Mouse (Mus musculus) embryo, embryonic 10 days (tissue): ENCODE results near the gene Dock11.

ENCODE experiments used
- DNase-seq: peaks from one replicate; pipeline ENCODE4 v3.0.0-alpha.2; 2015; ENCODE audit warnings: low spot score

The Dock11 gene

DNA sequence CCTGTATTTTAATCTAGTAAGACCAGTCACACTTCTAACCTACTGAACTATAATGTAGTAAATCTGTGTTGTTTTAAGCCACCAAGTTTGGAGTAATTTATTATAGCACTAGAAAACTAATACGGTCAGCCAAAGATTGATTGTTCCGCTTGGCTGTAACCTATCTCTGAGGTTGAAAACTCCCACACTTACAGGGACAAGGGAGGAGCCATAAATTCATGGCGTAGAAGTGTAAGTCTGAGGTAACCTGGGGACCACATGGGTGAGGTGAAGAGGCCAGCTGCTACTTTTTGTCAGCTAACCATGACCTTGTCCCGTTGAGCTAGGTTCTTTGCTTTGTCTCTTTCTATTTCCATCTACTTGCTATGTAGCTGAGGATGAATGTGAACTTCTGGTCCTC lies 61.5 kb downstream of the Dock11 start:
- DNase-seq = no peak

DNA sequence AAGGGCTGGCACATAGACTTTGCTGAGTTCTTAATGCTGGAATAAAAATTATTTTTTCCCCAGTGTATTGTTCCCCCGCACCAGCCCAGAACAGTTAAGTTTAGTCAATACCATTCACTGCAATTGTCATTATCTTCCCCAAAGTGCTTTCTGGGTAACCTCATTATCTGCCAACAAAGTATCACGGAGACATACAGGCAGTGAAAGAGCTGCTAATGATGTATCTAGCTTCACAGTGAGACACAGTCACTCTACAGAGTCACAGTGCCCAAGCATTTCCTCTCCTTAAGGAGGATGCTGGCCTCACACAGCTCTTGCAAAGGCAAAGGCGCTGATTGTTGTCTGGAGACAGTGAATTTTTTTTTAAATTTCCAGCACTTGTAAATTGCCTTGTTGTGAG lies 63.3 kb downstream of the Dock11 start:
- DNase-seq = no peak

- no peak for DNase-seq
Measured at GRCm38 (mm10) chrX:35952521-35953095, 64.0 kb downstream of the Dock11 start.

DNA sequence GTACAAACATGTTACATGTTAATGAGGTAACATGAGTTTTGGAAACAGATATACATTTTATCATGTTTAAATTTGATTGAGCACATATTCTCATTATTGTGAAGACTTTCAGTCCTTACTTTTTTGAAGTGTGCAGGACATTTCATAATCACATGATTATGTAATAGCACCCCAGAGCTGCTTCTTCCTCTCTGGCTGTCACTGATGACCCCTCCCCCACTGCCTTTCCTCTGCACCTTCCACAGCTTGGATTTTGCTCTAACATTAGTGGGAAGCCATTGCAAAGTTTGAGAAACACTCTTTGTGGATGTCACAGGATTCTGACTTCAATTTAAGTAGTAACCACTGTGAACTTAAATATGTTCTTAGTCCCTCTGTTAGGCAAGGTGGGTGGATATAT lies 67.6 kb downstream of the Dock11 start:
- DNase-seq = no peak

GRCm38 (mm10) chrX:35963087-35963486 lies 74.5 kb downstream of the Dock11 start:
- DNase-seq = no peak

DNA sequence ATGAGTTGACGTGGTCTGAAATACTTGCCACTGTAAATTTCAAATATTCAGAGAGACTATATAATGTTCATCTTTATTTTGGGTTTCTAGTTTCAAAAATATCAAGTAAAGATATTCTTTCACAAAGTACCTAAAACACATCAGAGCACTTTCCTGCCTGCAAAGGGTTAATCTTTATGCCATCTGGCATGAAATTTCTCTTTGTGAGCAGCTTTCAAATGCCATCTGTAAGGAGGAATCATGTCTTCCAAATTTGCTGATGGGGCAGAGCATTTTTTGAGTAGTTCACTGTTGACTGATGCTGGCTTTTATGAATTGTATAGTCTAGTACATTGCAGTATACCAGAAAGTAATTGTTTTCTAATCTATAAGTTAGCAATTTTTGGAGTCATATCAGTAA lies 80.6 kb downstream of the Dock11 start:
- DNase-seq = no peak

DNA sequence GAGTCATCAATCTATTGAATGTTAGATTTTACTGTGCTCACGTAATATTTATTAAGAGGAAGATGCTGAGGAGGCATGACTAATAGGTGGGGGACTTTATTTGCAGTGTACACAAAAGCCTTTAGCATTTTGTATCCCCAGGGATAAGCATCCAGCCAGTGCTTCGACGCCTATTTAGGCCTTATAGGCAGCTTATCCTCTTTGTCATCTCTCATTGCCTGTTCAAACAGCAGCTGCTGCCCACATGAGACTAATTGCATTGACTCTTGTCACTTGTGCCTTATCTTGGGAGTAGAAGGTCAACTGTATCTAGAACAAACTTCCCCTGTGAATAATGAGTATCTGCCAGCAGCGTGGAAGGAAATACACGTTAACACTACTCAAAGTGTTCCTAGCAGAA lies 88.0 kb downstream of the Dock11 start:
- DNase-seq = no peak

DNA sequence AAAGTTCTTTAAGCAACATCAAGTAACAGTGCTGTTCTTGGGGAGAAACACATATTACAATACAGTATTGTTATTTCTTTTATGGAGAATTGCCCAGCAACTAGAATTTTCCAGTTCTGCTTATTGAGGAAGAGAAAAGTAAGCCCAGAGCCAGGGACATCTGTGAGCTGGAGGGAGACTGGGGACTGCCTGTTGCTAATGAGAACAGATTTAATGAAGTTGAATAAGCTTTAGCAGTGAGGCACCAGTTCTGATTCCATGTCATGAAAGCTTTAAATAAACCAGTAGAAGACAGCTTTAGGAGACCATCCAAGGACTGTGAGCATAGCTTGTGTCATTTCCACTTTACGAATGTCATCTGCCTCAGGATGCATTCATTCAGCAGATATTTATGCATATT lies 99.3 kb downstream of the Dock11 start:
- DNase-seq = no peak

DNA sequence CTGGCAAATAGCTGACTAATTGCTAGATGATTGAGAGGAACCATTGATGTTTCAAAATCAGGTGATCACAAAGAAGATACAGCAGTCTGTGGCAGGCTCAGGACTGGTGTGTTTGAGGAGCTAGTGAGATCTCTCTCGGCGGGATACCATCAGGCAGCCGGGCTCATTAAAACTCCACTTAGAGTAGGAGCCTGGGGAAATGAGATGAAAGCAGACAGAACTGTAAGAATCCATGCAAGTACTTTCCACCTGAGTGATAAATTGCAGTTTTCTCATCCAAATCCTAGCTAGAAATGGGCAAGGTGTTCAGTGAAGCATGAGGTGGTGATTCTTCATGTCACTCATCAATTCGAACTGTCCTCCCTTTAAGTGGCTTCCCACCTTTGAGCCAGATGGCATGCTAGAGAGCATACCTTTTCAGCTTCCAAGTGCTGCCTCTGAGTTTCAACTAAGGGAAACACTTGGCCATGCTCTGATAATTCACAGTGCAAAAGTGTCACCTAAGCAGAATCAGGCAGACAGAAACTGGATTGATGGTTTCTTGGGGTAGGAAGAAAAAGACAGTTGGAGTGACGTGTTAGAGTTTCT lies 102.0 kb downstream of the Dock11 start:
- DNase-seq = no peak

- no peak for DNase-seq
Measured at GRCm38 (mm10) chrX:35994226-35994625, 105.6 kb downstream of the Dock11 start.

DNA sequence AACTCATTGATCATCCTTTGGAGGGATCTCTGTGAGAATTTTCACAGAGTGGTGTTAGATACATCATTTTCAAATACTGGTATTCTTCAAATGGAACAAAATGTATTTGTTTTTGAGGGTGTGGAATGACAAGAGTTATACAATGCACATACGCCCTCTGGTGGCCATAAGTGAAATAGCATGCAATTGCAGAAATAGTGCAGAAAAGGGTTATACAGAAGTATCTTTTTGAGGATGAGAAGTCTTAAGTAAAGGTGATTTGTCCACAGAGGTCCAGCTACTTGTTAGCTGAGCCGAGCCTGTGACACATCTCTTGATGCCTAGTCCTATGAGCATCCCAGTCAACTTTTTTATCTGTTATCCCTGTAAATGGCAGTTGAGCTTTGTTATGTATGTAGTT lies 108.4 kb downstream of the Dock11 start:
- peak; percentile 53 for DNase-seq

GRCm38 (mm10) chrX:35997793-35998419 lies 109.3 kb downstream of the Dock11 start:
- no peak for DNase-seq

DNA sequence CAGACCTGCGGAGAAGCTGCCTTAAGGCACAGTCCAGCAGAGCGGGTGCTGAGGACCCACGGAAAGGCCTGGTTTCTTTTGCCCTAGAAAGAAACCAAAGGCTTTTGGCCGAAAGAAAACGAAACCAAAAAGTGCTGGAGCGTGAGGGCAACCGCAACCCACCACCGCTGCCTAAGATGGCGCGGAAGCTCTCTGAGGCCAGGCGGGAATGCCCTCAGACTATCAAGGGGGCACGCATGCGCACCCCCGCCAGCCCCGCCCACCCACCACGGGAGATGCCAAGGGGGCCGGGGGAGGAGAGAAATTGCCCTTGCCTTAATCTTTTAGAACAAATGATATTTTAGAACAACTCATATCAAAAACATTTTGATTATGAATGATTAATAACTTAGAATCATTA lies 137.0 kb downstream of the Dock11 start:
- DNase-seq = no peak

DNA sequence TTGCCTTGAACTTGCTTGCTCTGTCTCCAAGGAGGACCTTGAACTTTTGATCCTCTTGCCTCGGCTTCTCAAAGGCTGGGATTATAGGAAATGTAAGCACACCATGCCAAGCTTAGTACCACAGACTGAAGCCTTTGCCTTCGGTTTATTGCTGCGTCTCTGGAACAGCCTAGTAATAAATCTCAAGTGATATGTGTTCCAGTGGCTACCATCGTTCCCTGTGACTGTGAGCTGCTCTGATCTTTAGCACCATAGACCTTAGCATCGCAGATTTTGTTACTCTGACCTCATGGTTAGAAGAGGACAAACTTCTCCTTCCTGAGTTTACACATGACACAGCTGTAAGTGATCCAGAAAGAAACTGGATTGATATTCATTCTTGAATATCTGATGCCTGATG lies 142.5 kb downstream of the Dock11 start:
- no peak for DNase-seq

DNA sequence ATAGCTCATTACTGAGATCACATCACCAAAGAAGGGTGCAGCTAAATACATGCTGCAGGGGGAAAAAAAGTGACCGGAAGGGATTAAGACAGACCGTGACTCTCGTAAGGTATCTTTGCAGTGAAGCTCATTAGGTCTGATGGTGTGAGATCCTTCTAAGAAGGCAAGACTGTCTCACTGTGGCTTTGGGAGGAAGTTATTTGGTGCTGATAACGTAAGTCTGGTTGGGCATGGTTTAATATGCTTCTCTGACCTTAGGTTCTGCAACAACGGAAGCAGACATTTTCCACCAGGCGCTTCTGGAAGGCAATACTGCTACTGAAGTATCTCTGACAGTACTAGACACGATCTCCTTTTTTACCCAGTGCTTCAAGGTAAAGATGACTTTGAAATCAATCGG lies 145.4 kb downstream of the Dock11 start:
- no peak for DNase-seq

DNA sequence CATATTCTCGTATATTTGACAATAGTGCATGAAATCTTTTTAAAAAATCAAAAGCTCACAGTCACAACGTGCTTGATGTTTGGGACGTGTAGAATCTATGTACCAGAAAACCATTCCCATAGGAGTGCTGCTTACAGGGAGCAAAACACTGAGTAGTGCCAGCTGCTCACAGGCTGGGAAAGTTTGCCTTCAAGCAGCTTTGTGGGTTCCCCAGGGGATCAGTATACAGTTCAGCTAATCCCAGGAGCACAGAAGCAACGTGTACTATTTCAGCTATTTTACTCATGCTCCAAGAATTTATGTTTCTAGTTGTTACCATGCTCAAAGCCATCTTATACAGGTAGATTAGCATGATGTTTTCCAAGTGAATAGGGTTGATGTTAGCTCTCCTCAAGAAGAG lies 157.1 kb downstream of the Dock11 start:
- no peak for DNase-seq

GRCm38 (mm10) chrX:36047451-36047850 lies 158.8 kb downstream of the Dock11 start:
- no peak for DNase-seq

GRCm38 (mm10) chrX:36050312-36050711 lies 161.7 kb downstream of the Dock11 start:
- DNase-seq = no peak

DNA sequence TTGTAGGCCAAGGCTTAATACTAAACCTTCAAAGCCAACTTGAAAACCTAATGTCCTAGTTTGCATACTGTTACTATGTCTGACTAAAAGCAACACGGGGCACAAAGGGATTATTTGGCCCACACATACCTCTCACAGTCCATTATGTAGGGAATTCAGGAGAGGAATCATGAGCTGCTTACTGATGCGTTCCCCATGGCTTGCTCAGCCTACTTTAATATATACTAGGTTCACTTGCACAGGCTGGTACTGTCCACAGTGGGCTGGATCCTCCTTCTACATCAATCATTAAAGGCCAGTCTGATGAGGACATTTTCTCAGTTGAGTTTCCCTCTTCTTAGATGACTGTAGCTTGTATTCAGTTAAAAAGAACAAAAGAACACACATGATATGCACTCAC lies 185.4 kb downstream of the Dock11 start:
- DNase-seq = no peak

DNA sequence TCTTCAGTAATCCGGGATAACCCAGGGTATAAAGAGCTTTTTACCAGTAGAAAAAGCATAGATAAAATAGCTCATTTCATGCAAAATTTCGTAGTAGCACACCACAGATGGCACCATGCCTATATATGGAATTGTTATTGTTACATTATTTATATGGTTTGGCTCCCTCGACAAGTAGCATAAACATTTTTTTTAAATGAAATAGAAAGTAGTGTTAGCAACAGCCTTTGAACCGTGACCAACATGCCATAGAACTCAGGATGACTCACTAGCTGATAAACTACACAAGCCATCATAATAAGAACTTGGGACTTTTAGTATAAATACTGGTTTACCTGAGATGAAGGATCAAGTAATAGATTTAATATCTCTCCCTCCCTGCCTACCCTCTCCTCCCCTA lies 188.5 kb downstream of the Dock11 start:
- DNase-seq = no peak

DNA sequence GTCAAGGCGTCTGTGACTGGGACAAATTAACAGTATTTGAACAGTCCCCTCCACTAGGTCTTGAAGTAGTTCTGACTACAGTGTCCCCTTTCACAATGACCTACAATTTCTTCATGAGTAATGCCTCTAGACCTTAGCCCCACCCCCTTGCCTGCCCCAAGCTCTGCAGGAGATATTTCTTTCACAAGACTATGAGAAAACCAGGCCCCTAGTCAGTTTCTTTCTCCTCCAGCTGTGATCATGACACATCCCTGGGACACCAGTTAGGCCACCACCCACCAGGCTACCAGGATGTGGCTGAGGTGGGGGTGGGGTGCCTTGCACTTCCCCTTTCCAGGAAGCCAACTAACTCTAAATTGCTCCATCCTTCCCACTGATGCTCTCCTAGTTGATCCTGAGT lies 194.3 kb downstream of the Dock11 start:
- no peak for DNase-seq

GRCm38 (mm10) chrX:36088464-36089256 lies 200.0 kb downstream of the Dock11 start:
- no peak for DNase-seq

GRCm38 (mm10) chrX:36100883-36101282 lies 212.3 kb downstream of the Dock11 start:
- no peak for DNase-seq
